Mouse (Mus musculus): ENCODE measurements at regions not wholly inside any gene's neighbourhood (a gene's known extent, or its start where the extent isn't known, plus 50 kb on each side); places are given as distances from the start of the nearest gene placed in this dataset.
"Not testable (repeated sequence)": the region's sequence is repeated elsewhere in the genome, so short reads cannot be mapped to it uniquely, and the experiment has no call there.

GRCm38 (mm10) chr1:152239376-152239775, 147.1 kb downstream of the Tsen15 start:
- DNase-seq, result no peak

- DNase-seq, result no peak
Measured at GRCm38 (mm10) chr1:152235212-152235792, 145.4 kb upstream of the 1700025G04Rik start.

GRCm38 (mm10) chr1:152234716-152235115, 144.8 kb upstream of the 1700025G04Rik start:
- DNase-seq, result no peak

- DNase-seq, result no peak
Measured at GRCm38 (mm10) chr1:152231717-152232202, 141.8 kb upstream of the 1700025G04Rik start.

GRCm38 (mm10) chr1:152229709-152230108, 139.8 kb upstream of the 1700025G04Rik start:
- DNase-seq, result no peak

GRCm38 (mm10) chr1:152226049-152226448, 136.1 kb upstream of the 1700025G04Rik start:
- DNase-seq, result no peak

- DNase-seq, result peak; percentile 54
Measured at GRCm38 (mm10) chr1:152223666-152224065, 133.7 kb upstream of the 1700025G04Rik start.

GRCm38 (mm10) chr1:152220804-152221565, 131.1 kb upstream of the 1700025G04Rik start:
- DNase-seq, result no peak

- DNase-seq, result not testable (repeated sequence)
Measured at GRCm38 (mm10) chr1:152219752-152220151, 129.8 kb upstream of the 1700025G04Rik start.

GRCm38 (mm10) chr1:152217404-152217803, 127.5 kb upstream of the 1700025G04Rik start:
- peak; percentile 28 for DNase-seq

- no peak for DNase-seq
Measured at GRCm38 (mm10) chr1:152214376-152214775, 124.5 kb upstream of the 1700025G04Rik start.

GRCm38 (mm10) chr1:152203187-152203586, 113.3 kb upstream of the 1700025G04Rik start:
- DNase-seq, result no peak

- DNase-seq, result no peak
Measured at GRCm38 (mm10) chr1:152188700-152189099, 98.8 kb upstream of the 1700025G04Rik start.

GRCm38 (mm10) chr1:152184956-152185355, 95.0 kb upstream of the 1700025G04Rik start:
- no peak for DNase-seq

- DNase-seq, result peak; percentile 14
Measured at GRCm38 (mm10) chr1:152176267-152176970, 86.5 kb upstream of the 1700025G04Rik start.

- DNase-seq, result no peak
Measured at GRCm38 (mm10) chr1:152175691-152176090, 85.8 kb upstream of the 1700025G04Rik start.

- DNase-seq, result no peak
Measured at GRCm38 (mm10) chr1:152174464-152174863, 84.5 kb upstream of the 1700025G04Rik start.

- DNase-seq, result no peak
Measured at GRCm38 (mm10) chr1:152171034-152171790, 81.3 kb upstream of the 1700025G04Rik start.

- no peak for DNase-seq
Measured at GRCm38 (mm10) chr1:152170583-152170982, 80.7 kb upstream of the 1700025G04Rik start.

- DNase-seq, result no peak
Measured at GRCm38 (mm10) chr1:152169508-152169907, 79.6 kb upstream of the 1700025G04Rik start.

GRCm38 (mm10) chr1:152168284-152168683, 78.4 kb upstream of the 1700025G04Rik start:
- peak; percentile 29 for DNase-seq

GRCm38 (mm10) chr1:152167716-152168115, 77.8 kb upstream of the 1700025G04Rik start:
- DNase-seq, result no peak

GRCm38 (mm10) chr1:152165490-152165905, 75.6 kb upstream of the 1700025G04Rik start:
- DNase-seq, result no peak

All from kidney, adult 9 months (tissue).